Mouse (Mus musculus) forebrain, embryonic 15.5 days (tissue): ENCODE measurements around the gene Lce1f. TPM values are rescaled to one million over a fixed set of nuclear protein-coding genes. Genes with fewer than 3 reads are reported as not detected.
"Not testable (repeated sequence)": the region's sequence is repeated elsewhere in the genome, so short reads cannot be mapped to it uniquely, and the experiment has no call there.

ENCODE experiments used
- ATAC-seq: fragments of 200-750 bp; cut with Nextera tagmentation; replicated peaks from 2 replicates; pipeline ENCODE4 v1.8.0; 2017; ENCODE audit warnings: mild to moderate bottlenecking, moderate TSS enrichment, moderate library complexity
- H3K27ac ChIP-seq: fragments of 300-500 bp; sonication (generic); replicated peaks from 2 replicates; pipeline ENCODE4 v1.5.1; 2015; ENCODE audit warnings: mild to moderate bottlenecking, inconsistent platforms
- H3K27me3 ChIP-seq: fragments of 300-500 bp; sonication (generic); 2 replicates; pipeline ENCODE4 v1.6.1; 2015; ENCODE audit warnings: inconsistent platforms
- H3K36me3 ChIP-seq: fragments of 300-500 bp; sonication (generic); 2 replicates; pipeline ENCODE4 v1.6.1; 2015; ENCODE audit warnings: mild to moderate bottlenecking, inconsistent platforms
- H3K4me1 ChIP-seq: fragments of 300-500 bp; sonication (generic); 2 replicates; pipeline ENCODE4 v1.6.1; 2015; ENCODE audit warnings: inconsistent platforms
- H3K4me2 ChIP-seq: fragments of 300-500 bp; sonication (generic); replicated peaks from 2 replicates; pipeline ENCODE4 v1.6.1; 2015; ENCODE audit warnings: mild to moderate bottlenecking, inconsistent platforms
- H3K4me3 ChIP-seq: fragments of 300-500 bp; sonication (generic); 2 replicates; pipeline ENCODE4 v1.5.1; 2015; ENCODE audit warnings: mild to moderate bottlenecking, inconsistent platforms
- H3K9ac ChIP-seq: fragments of 300-500 bp; sonication (generic); replicated peaks from 2 replicates; pipeline ENCODE4 v1.6.1; 2015; ENCODE audit warnings: mild to moderate bottlenecking, inconsistent platforms
- H3K9me3 ChIP-seq: fragments of 300-500 bp; sonication (generic); 2 replicates; pipeline ENCODE4 v1.6.1; 2016; ENCODE audit warnings: inconsistent platforms
- WGBS: fragments of 180-500 bp; shearing (Covaris S2); methylation state at CpG from one replicate; pipeline ENCODE4 v1.1.7; 2015; ENCODE audit warnings: mixed read lengths; 5-methylcytosine and 5-hydroxymethylcytosine counted together
- polyA plus RNA-seq: library from polyadenylated mRNA; unstranded; fragments of >200 nt; fragmentation: Nextera tagmentation; extraction: Ambion mirVana; gene quantifications from 2 replicates; pipeline ENCODE4 v1.2.1, GENCODE M21; 2015

Gene Lce1f
- not detected in 2 replicates for polyA plus RNA-seq

DNA sequence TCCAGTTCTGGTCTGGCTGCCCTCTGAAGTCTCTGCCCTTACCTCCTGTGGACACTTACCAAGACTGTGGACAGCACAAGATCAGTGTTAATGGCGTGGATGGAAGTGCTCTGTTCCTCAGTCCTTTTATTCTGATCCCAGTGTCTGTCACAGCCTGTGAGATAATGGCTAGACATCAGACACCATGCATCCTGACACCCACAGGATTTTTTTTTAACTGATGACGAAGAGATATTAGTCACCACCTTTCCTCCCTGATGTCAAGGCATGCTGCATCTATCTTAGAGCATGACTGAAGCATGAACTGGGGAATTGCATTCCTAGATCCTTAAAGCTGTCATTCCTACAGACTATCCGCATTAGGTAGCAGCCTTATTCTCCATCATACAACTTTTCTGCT is at the start of gene Lce1f:
TSS of gene Lce1f (minus strand) at position 101 of the 400 bp plus-strand sequence.
- ATAC-seq: no peak
- Histone ChIP-seq H3K4me3 (no peak within 1 kb of the TSS), H3K9me3 (no peaks in the 10 kb centered on the region), H3K4me2 (no peak within 1 kb of the TSS), H3K27me3 (no peaks in the 10 kb centered on the region), H3K27ac (no peak within 1 kb of the TSS), H3K36me3 (no peaks in the 10 kb centered on the region), H3K4me1 (no peaks in the 10 kb centered on the region), H3K9ac (no peak within 1 kb of the TSS)
- 78% methylated on average over 3 of the region's 3 CpGs for WGBS

DNA sequence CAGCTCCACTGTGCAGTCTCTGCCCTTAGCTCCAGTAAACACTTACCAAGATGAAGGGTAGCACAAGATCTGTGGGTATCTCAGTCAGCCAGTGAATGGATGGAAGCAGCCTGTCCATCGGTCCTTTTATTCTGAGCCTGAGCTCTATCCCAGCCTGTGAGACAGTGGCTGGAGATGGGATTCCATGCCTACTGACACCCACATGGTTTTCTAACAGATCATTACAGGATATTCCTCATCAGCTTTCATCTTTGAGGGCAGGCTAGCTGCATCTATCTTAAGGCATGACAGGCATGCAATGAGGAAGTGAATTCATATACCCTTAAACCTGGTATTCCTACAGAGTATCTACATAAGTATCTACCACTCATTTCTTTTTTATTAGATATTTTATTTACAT is 44.8 kb upstream of the Lce1f start, which contains the start of gene Lce1h:
TSS of gene Lce1h (minus strand) at position 101 of the 400 bp plus-strand sequence.
- Histone ChIP-seq H3K9ac (no peak within 1 kb of the TSS), H3K27ac (no peak within 1 kb of the TSS), H3K4me3 (no peak within 1 kb of the TSS), H3K4me2 (no peak within 1 kb of the TSS), H3K36me3 (no peaks in the 10 kb centered on the region), H3K4me1 (no peaks in the 10 kb centered on the region), H3K27me3 (no peaks in the 10 kb centered on the region), H3K9me3 (no peaks in the 10 kb centered on the region)
- WGBS: 97% methylated on average over 1 of the region's 1 CpGs
- no peak for ATAC-seq

DNA sequence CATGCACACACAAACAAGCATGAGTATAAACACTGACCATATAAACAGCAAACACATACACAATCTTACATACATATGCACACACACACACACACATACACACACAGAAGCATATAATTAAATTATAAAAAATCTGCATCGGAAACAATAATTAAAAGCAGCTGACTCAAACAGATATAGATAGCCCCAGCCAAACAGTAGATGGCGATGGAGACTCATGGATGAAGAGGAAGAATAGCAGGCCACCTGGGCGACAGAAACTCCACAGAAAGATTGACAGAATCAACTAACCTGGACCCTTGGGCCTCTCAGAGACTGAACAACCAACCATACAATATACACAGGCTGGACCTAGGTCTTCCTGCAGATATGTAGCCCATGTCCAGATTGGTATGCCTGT is 33.0 kb upstream of the Lce1f start:
- Histone ChIP-seq H3K36me3 (no peaks in the 10 kb centered on the region), H3K4me3 (no peak overlapping the region), H3K4me2 (no peak overlapping the region), H3K9me3 (no peaks in the 10 kb centered on the region), H3K27me3 (no peaks in the 10 kb centered on the region), H3K4me1 (no peaks in the 10 kb centered on the region), H3K27ac (no peak overlapping the region), H3K9ac (no peak overlapping the region)
- no peak for ATAC-seq
- WGBS: 46% methylated on average over 3 of the region's 3 CpGs

DNA sequence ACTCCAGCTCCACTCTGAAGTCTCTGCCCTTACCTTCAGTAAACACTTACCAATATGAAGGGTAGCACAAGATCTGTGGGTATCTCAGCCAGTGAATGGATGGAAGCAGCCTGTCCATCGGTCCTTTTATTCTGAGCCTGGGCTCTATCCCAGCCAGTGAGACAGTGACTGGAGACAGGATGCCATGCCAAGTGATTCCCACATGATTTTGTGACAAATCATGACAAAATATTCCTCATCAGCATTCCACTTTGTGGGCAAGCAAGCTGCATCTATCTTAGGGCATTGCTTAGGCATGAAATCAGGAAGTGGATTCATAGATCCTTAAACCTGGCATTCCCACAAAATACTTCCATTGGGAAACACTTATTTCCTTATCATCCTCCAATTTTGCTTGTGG is 32.1 kb upstream of the Lce1f start, which contains the start of gene Lce1g:
TSS of gene Lce1g (minus strand) at position 101 of the 400 bp plus-strand sequence.
- no peak for ATAC-seq
- Histone ChIP-seq H3K9ac (no peak within 1 kb of the TSS), H3K27me3 (no peaks in the 10 kb centered on the region), H3K36me3 (no peaks in the 10 kb centered on the region), H3K27ac (no peak within 1 kb of the TSS), H3K4me3 (no peak within 1 kb of the TSS), H3K4me1 (no peaks in the 10 kb centered on the region), H3K9me3 (no peaks in the 10 kb centered on the region), H3K4me2 (no peak within 1 kb of the TSS)
- WGBS: 86% methylated on average over 1 of the region's 1 CpGs

DNA sequence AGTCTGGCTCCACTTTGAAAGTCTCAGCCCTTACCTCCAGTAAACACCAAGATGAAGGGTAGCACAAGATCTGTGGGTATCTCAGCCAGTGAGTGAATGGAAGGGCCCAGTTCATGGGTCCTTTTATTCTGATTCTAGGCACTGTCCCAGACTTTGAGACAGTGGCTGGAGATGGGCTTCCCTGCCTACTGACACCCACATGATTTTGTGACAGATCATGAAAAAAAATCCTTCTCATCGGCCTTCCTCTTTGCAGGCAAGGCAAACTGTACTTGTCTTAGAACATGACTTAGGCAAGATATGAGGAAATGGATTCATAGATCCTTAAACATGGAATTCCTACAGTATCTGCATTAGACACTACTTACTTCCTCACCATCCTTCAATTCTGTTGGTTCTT is 18.8 kb upstream of the Lce1f start, which contains the start of gene Gm38119:
TSS of gene Gm38119 (minus strand) at position 101 of the 400 bp plus-strand sequence.
- Histone ChIP-seq H3K9me3 (no peaks in the 10 kb centered on the region), H3K36me3 (no peaks in the 10 kb centered on the region), H3K9ac (no peak within 1 kb of the TSS), H3K27ac (no peak within 1 kb of the TSS), H3K27me3 (no peaks in the 10 kb centered on the region), H3K4me1 (no peaks in the 10 kb centered on the region), H3K4me2 (no peak within 1 kb of the TSS), H3K4me3 (no peak within 1 kb of the TSS)
- ATAC-seq: no peak
- WGBS: 66% methylated on average over 1 of the region's 1 CpGs

DNA sequence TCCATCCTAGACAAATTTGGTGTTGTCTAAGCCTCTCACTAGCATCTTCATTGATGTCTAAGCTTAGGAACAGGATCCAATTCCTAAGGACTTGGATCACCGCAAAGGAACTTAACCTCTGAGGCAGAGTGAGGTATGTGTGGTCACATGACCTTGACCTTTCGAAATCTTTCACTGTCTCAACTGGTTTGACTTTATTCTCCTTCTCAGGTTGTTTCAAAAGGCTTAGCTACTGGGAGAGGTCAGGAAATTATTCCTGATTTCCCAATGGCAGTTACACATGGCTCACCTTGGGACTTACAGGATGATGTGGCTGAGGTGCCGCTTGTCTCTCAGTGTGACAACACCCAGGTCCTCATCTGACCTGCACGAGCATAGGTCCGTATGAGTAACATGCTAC is 2.5 kb upstream of the Lce1f start:
- Histone ChIP-seq H3K27me3 (no peaks in the 10 kb centered on the region), H3K9ac (no peak overlapping the region), H3K4me1 (no peaks in the 10 kb centered on the region), H3K36me3 (no peaks in the 10 kb centered on the region), H3K4me2 (no peak overlapping the region), H3K9me3 (no peaks in the 10 kb centered on the region), H3K27ac (no peak overlapping the region), H3K4me3 (no peak overlapping the region)
- ATAC-seq: no peak
- 94% methylated on average over 5 of the region's 5 CpGs for WGBS

DNA sequence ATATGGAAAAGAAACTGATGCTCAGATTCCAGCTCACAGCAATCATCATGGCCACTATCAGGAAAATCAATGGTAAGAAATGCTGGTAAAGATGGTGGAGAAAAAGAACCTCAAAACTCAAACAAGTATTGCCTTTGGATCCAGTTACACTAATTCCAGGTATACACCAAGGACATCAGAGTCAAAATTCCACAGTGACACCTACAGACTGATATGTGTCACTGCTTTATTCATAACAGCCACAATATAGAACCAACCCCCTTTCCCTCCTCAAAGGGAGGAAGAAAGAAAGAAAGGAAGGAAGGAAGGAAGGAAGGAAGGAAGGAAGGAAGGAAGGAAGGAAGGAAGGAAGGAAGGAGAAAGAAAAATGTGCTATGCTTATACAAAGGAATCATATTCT is 5.0 kb downstream of the Lce1f start:
- no peak for ATAC-seq
- Histone ChIP-seq H3K9ac (no peak overlapping the region), H3K4me2 (no peak overlapping the region), H3K4me3 (no peak overlapping the region), H3K36me3 (no peaks in the 10 kb centered on the region), H3K9me3 (no peaks in the 10 kb centered on the region), H3K27me3 (no peaks in the 10 kb centered on the region), H3K4me1 (no peaks in the 10 kb centered on the region), H3K27ac (no peak overlapping the region)

DNA sequence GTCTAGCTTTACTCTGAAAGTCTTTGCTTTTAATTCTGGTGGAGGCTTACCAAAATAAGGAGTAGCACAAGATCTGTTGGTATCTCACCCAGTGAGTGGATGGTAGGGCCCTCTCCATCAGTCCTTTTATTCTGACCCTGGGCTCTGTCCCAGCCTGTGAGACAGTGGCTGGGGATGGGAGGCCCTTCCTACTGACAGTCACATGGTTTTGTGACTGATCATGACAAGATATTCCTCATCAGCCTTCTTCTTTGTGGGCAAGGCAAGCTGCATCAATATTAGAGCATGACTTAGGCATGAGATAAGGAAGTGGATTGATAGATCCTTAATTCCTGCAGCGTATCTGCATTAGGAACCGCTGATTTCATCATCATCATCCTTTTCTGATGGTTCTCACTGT is 11.2 kb downstream of the Lce1f start, which contains the start of gene Lce1e:
TSS of gene Lce1e (minus strand) at position 101 of the 400 bp plus-strand sequence.
- ATAC-seq: no peak
- no peaks in the 10 kb centered on the region for H3K4me1 ChIP-seq
- WGBS: 95% methylated on average over 2 of the region's 2 CpGs
- no peak within 1 kb of the TSS for H3K4me3 ChIP-seq
- H3K9ac ChIP-seq: no peak within 1 kb of the TSS
- H3K27me3 ChIP-seq: no peaks in the 10 kb centered on the region
- H3K9me3 ChIP-seq: no peaks in the 10 kb centered on the region
- no peak within 1 kb of the TSS for H3K4me2 ChIP-seq
- no peak within 1 kb of the TSS for H3K27ac ChIP-seq
- no peaks in the 10 kb centered on the region for H3K36me3 ChIP-seq

DNA sequence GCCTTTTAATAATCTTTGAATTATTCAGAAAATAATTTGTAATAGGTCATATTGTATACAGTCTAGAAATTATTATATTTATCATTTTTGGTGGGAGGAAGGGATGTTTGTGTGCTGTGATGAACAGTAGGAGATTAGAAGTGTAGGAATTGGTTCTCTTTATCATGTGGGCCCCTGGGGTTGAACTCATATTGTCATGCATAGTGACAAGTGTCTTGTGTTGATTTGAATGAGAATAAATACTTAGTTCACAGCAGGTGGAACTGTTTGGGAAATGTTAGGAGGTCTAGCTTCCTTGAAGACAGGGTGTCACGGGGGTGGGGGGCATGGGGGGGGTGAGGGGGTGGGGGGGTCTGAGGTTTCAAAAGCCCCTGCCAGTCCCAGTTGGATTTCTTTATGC is 25.5 kb downstream of the Lce1f start:
- WGBS: 12% methylated on average over 1 of the region's 1 CpGs
- ATAC-seq: no peak
- no peaks in the 10 kb centered on the region for H3K4me1 ChIP-seq
- H3K36me3 ChIP-seq: no peaks in the 10 kb centered on the region
- no peak overlapping the region for H3K4me2 ChIP-seq
- no peak overlapping the region for H3K4me3 ChIP-seq
- no peak overlapping the region for H3K27ac ChIP-seq
- no peak overlapping the region for H3K9ac ChIP-seq
- H3K9me3 ChIP-seq: no peaks in the 10 kb centered on the region
- no peaks in the 10 kb centered on the region for H3K27me3 ChIP-seq

DNA sequence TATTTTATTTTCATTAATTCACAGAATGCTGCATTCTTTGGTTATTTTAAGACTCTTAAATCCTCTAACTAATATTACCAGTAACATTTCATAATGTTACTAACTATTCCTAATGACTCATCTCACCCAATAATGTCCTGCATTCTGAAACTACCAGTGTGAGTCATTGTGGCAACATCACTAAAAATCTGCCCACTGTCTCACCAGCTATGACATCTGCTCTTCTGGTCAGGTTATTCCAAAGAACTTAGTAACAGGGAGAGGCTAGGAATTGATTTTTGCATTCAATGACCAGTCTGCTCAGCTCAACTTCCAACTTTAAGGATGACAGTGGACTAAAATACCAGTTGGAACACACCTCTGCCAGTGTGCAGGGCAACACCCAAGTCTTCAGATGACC is 28.5 kb downstream of the Lce1f start:
- ATAC-seq: no peak
- no peaks in the 10 kb centered on the region for H3K9me3 ChIP-seq

DNA sequence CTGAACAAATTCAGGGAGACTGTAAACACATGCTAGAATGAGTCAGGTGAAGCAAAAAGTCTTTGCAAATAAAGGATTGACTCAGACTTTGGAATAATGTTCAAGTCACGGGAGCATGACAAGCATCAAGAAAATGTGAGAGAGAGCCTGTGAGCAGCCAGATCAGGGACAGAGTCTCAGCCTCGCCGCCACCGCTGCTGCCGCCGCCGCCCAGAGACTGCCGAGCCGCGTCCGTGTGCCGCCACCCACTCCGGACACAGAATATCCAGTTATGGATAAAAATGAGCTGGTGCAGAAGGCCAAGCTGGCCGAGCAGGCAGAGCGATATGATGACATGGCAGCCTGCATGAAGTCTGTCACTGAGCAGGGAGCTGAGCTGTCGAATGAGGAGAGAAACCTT is 31.0 kb downstream of the Lce1f start:
- H3K4me1 ChIP-seq, H3K9ac ChIP-seq, H3K9me3 ChIP-seq, H3K27ac ChIP-seq, H3K36me3 ChIP-seq, H3K4me3 ChIP-seq, H3K4me2 ChIP-seq, ATAC-seq, H3K27me3 ChIP-seq: not testable (repeated sequence)
- 88% methylated on average over 16 of the region's 16 CpGs for WGBS

More for the DNA sequence above, 28.5 kb downstream of the Lce1f start:
- H3K27ac ChIP-seq: no peak overlapping the region
- H3K4me3 ChIP-seq: no peak overlapping the region
- no peaks in the 10 kb centered on the region for H3K27me3 ChIP-seq
- H3K4me2 ChIP-seq: no peak overlapping the region
- no peaks in the 10 kb centered on the region for H3K36me3 ChIP-seq
- H3K9ac ChIP-seq: no peak overlapping the region
- H3K4me1 ChIP-seq: no peaks in the 10 kb centered on the region

DNA sequence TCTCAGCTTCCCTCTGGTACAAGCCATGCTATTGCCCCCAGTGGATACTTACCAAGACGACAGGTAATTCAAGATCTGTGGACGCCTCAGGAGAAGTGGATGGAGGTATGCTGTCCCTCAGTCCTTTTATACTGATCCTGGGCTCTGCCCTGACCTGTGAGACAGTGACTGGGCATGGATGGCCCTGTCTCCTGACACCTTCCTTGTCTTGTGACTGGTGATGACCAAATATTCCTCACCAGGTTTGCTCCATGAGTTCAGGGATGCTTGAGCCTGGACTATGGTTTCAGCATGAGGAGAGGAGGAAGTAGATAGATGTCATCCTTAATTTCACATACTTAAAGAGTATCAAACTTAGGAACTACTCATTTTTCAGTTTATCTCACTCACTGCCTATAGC is 33.0 kb downstream of the Lce1f start, which contains the start of gene Lce1d:
TSS of gene Lce1d (minus strand) at position 101 of the 400 bp plus-strand sequence.
- H3K4me1 ChIP-seq: no peaks in the 10 kb centered on the region
- H3K36me3 ChIP-seq: no peaks in the 10 kb centered on the region
- no peaks in the 10 kb centered on the region for H3K9me3 ChIP-seq
- no peak within 1 kb of the TSS for H3K9ac ChIP-seq
- no peak within 1 kb of the TSS for H3K4me3 ChIP-seq
- WGBS: 67% methylated on average over 2 of the region's 2 CpGs
- H3K27ac ChIP-seq: no peak within 1 kb of the TSS
- ATAC-seq: no peak
- H3K4me2 ChIP-seq: no peak within 1 kb of the TSS
- H3K27me3 ChIP-seq: no peaks in the 10 kb centered on the region

DNA sequence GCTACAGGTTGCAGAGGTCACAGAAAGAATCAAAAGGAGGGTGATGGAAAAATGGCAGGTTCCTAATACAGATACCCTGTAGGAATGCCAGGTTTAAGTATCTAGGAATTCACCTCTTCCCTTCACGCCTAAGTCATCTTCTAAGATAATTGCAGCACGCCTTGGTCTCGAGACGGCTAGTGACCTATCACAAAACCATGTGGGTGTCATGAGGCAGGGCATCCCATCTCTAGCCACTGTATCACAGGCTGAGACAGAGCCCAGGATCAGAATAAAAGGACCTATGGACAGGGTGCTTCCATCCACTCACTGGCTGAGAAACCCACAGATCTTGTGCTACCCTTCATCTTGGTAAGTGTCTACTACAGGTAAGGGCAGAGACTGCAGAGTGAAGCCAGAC is 41.2 kb downstream of the Lce1f start, which contains the start of gene Lce1c:
TSS of gene Lce1c (plus strand) at position 301 of the 400 bp plus-strand sequence.
- no peak within 1 kb of the TSS for H3K27ac ChIP-seq
- no peak within 1 kb of the TSS for H3K4me2 ChIP-seq
- H3K9me3 ChIP-seq: no peaks in the 10 kb centered on the region
- no peak within 1 kb of the TSS for H3K9ac ChIP-seq
- no peak within 1 kb of the TSS for H3K4me3 ChIP-seq
- no peaks in the 10 kb centered on the region for H3K36me3 ChIP-seq
- WGBS: 91% methylated on average over 4 of the region's 4 CpGs
- no peaks in the 10 kb centered on the region for H3K4me1 ChIP-seq
- ATAC-seq: no peak
- H3K27me3 ChIP-seq: no peaks in the 10 kb centered on the region
